Mouse (Mus musculus) gastrocnemius, adult 2 months (tissue): ENCODE data around the gene Scube1. TPM values are rescaled to one million over a fixed set of nuclear protein-coding genes. Genes with fewer than 3 reads are reported as not detected.
A peak's percentile ranks its signal among the peaks of the same experiment; 100 is the strongest.

Experiments
- DNase-seq: peaks from one replicate; pipeline ENCODE4 v3.0.0; 2022
- H3K27ac ChIP-seq: fragments of 200-600 bp; 2 replicates; pipeline ENCODE4 v1.8.1; 2022; ENCODE audit warnings: mild to moderate bottlenecking
- H3K4me3 ChIP-seq: fragments of 200-600 bp; 2 replicates; pipeline ENCODE4 v1.8.1; 2022; ENCODE audit warnings: mild to moderate bottlenecking, moderate library complexity
- CTCF ChIP-seq: fragments of 200-600 bp; IDR thresholded peaks from 2 replicates; pipeline ENCODE4 v1.8.1; 2022; ENCODE audit warnings: antibody characterized with exemption, mild to moderate bottlenecking, moderate library complexity
- intact Hi-C: fragments of 180-260 bp; cut with DNase I; formaldehyde crosslinking; loops from one replicate; pipeline ENCODE4 v1.15.1; 2025
- total RNA-seq, 2 experiments: library from RNA; stranded (reverse); gene quantifications; 2 replicates each; pipeline ENCODE4 v1.2.3; 2021

The Scube1 gene
- total RNA-seq, 2 experiments from 2014 or later, result 0.18 to 0.45 TPM

DNA sequence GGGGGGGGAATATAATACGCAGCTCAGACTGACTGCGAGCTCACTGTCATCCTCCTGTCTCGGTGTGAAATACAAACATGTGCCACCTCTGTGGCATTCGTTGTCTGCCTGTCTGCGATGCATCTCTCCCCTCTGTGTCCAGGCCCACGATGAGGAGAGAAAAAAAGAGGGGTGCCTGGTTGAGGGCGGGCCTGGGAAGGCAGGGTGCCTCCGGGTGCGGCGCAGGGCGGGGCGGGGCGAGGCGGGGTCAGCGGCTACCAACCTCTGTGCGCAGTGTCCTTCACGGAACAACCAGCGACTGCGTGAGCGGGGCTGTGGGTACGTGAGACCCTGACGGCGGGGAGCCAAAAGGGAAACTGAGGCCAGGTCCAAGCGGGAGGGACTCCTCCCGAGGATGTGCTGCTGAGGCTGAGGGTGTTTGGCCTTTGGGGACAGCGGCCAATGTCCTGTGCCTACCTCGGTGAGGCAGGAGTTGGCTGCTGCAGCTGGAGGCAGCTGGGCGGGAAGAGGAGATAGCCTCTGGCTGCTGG lies 161.4 kb downstream of the Scube1 start, which contains the start of the genes Tspo and Mcat:
TSS of gene Tspo (plus strand) at position 266 of the 530 bp plus-strand sequence.
TSS of gene Mcat (minus strand) at position 461 of the 530 bp plus-strand sequence.
- intact Hi-C loops, result no loop called here

DNA sequence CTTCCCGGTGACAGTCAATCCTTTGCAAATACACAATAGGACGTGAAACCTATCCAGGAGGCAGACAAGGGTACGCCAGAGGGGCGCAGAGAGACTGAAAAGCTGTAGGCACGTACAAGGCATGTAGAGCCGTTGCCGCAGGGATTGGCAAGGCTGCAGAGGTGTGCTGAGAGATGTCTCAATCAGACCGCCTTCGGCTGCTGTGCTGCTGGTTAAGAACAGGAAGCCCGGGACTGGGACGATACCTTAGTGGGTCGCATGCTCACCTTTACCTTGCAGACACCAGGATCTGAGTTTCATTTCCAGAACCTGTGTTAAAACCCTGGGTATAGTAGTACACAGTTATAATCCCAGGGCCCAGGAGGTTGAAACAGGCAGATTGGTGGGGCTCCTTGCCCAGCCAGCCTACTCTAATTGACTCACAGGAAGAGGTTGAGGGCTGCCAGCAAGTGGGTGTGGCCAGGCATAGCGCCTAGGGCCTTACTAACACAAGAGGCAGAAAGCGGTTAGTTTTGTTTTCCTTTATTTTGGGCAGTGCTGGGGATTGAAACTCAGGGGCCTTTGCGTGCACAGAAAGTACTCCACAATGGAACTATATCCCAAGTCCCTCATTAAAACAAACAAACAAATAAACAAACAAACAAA lies 162.1 kb downstream of the Scube1 start:
- intact Hi-C loops, result no loop called here
- Histone ChIP-seq H3K4me3 (peak overlapping the region; percentile 84), H3K27ac (peak overlapping the region; percentile 89)
- peak; percentile 93 for DNase-seq
- no peak for TF ChIP-seq CTCF

More for the DNA sequence above, 161.4 kb downstream of the Scube1 start, which contains the start of the genes Tspo and Mcat:
- peak; percentile 85 for DNase-seq
- peak within 1 kb of the TSS; percentile 84 for H3K4me3 ChIP-seq
- no peak for TF ChIP-seq CTCF
- peak within 1 kb of the TSS; percentile 89 for H3K27ac ChIP-seq

DNA sequence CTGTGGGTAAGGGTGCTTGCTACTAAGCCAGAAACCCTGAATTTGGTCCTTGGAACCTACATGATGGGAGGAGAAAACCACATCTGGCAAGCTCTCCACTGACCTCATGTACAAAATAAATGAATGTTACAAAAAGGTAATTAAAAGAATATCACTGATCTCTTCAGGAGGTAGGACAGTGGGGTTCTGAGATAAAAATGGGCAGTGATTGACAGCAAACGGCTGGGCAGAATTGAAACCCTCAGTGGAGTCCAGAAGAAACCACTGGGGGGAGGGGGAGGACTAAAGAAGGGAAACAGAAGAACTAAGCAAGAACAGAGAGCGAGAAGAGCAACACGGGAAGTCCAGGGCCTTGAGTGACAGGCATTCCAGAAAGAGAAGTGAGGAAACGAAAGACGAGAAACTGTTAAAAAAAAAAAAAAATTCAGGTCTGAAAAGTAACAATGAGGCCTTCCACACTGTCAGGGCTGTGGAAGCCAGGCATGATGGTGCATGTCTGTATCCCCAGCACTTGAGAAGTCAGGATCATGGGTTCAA lies 163.8 kb downstream of the Scube1 start:
- no peak for DNase-seq
- TF ChIP-seq CTCF, result no peak
- Histone ChIP-seq H3K4me3 (no peak overlapping the region), H3K27ac (no peak overlapping the region)
- intact Hi-C loops, result no loop called here

DNA sequence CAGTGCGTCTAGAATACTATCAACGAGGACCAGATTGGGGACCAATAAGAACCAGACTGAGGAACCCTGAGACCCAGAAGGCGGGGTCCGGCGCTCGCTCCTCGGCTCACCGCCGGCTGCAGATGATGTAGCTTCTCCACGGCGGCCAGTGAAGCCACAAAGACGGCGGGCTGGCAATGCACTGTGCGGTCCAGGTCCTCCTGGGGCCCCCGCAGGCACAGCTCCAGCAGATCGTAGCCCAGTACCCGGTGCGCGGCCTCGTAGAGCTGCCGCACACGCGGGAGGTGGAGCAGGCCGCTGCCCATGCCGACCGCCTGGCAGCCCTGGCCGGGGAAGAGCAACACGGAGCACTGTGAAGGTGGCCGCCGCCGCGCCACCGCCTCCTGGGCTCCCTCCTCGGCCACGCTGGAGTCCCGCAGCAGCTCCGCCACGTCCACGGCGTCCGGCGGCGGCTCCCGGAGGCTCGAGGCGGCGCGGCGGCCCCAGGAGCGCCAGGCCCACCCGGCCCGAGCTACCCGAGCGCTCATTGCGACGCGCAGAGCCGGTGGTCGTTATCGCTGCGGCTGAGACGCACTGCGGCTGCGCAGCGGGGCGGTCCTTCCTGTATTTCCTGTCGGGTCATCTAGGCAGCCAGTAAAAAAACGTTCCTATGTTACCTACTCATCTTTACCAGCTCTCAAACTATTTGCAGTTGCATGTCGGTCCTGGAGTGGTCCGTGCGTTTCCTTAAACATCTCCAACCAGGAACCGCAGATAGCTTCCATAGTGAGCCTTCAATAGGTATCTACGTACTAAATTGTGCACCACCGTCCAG lies 169.5 kb downstream of the Scube1 start:
- intact Hi-C loops, result no loop called here
- Histone ChIP-seq H3K27ac (peak overlapping the region; percentile 93), H3K4me3 (peak overlapping the region; percentile 96)
- TF ChIP-seq CTCF, result no peak
- peak; percentile 91 for DNase-seq

Other genes with a start within 250 kb of the Scube1 start
- gene Ttll1, start 214.1 kb downstream of the Scube1 start, total RNA-seq, result 1 to 10 TPM; 2.5 to 3.8 TPM
- gene Bik, start 198.2 kb downstream of the Scube1 start, total RNA-seq, result 1 to 10 TPM in 1 of 2 experiments, under 1 TPM in 1; 0.50 to 1.2 TPM
- 10 to 100 TPM; 22.2 to 22.7 TPM for gene Tspo, start 161.4 kb downstream of the Scube1 start, total RNA-seq
- 10 to 100 TPM; 18.6 to 23.8 TPM for gene Mcat, start 161.2 kb downstream of the Scube1 start, total RNA-seq
- gene Ttll12, start 129.9 kb downstream of the Scube1 start, total RNA-seq, result 1 to 10 TPM; 3.4 to 4.9 TPM
- not detected for gene Mpped1, start 54.4 kb upstream of the Scube1 start, total RNA-seq